Mouse (Mus musculus): ENCODE measurements around the gene Axl.
"Not testable (repeated sequence)": the region's sequence is repeated elsewhere in the genome, so short reads cannot be mapped to it uniquely, and the experiment has no call there.

The Axl gene

DNA sequence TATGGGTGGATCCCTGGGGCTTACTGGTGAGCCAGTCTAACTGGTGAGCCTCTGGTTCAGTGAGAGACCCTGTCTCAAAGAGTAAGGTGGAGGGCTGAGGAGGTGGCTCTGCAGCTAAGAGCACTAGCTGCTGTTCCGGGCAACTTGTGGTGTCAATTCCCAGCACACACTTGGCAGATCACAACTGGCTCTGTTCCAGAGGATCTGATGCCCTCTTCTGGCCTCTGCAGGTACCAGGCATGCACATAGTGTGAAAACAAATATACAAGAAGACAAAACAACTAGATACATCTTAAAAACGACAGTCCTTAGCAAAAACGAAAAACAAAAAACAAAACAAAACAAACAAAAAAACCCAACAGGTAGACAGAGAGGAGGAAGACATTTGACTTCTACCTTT lies 5.2 kb upstream of the Axl start:
- no peak for DNase-seq (ENCODE audit: low spot score)

DNA sequence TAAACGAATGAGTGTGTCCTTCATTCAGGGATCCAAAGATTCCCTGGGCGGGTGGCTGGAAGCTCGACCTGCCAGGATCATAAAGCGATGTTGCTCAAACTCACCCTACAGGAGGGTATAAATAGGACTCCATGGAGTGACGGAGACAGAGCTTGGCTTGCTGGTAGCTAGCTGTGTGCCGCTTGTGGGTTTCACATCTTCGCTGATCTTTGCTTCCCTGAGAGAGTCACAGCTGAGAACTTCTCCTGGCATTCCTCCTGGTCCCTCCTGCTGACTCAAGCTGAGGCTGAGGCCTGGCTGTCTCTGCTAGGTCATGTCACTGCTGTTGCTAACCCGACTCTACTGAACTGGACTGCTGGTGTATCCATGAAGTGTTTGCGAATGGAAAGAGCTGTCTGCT lies 4.5 kb upstream of the Axl start:
- DNase-seq (ENCODE audit: low spot score), result not testable (repeated sequence)

DNA sequence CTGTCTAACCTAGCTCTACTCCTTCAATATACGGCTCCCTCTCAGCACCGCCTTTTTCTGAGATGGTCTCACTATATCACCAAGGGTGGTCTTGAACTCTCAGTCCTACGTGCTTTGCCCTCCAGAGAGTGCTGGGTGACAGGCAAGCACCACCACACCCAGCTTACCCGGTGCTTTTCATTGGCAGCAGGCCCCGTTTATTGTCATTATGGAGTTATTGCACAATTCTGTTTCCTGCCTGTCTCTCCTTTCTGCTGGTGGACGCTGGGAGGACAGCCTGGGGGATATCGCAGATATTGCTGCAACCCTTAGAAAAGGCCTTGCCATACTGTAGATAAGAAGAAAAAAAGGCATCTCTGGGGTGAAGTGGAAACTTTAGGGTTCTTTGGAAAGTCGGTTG lies 2.1 kb upstream of the Axl start:
- no peak for DNase-seq (ENCODE audit: low spot score)

DNA sequence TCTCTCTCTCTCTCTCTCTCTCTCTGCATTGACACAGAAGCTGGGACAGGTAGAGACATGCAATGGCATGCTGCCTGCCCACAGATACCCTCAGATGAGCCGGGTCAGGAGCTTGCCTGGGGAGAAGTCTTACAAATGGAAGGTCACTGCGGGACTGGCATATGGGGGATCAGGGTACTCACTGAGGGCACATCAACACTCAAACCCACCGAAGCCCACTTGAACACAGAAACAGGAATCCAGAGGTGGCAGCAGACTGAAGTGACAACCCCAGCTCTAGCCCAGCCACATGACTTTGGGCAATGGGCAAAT lies 580 bp upstream of the Axl start:
- no peak for DNase-seq (ENCODE audit: low spot score)

DNA sequence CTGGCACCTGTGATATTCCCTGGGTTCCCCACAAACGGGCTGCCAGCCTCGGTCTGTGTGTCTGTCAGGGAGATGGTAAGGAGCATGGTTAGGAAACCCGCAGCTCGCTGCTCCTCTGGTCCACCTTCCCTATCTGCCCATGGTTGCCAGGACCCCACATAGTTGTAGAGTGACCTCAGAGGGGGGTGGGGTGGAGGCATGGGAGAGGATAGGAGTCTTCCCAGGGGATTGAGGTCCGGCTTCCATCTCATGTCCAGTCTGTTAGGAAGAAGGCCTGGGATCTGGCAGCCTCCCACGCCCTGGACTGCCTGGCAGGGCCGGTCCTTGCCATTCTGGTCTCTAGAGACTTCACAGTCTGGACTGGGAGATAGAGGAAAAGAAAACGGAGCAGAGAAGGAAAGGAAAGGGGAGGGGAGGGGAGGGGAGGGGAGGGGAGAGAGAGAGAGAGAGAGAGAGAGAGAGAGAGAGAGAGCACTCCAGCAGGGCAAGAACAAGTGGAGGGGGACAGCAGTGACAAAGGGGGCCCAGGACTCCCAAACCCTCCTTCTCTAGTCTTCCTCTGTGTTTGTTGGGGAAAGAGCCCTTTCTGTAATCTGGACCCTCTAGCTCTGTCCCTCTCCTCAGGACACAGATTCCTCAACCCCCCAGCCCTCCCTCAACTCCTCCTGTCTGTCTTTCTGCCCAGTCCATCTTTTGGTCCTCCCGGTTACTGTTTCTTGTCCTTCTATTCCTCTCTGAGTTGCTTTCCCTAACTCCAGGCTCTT lies 867 bp downstream of the Axl start:
- DNase-seq (ENCODE audit: low spot score), result no peak

DNA sequence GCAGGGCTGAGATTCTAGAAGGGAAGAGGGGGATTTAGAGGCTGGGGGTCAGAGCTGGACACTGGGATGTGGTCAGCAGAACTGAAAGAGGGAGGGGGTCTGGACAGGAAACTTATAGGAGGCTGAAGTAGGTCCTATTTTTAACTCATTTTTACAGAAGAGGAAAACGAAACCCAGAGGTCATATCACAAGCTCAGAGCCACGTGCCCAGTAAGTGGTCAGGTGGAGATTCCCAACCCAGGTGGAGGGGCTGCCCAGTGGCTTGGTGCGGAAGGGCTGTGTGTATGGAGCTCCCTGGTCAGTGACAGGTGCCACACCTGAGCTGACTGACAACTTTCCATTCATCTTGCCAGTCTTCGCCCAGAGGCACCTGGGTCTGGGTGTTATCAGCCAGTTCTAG lies 1.5 kb downstream of the Axl start:
- no peak for DNase-seq (ENCODE audit: low spot score)

DNA sequence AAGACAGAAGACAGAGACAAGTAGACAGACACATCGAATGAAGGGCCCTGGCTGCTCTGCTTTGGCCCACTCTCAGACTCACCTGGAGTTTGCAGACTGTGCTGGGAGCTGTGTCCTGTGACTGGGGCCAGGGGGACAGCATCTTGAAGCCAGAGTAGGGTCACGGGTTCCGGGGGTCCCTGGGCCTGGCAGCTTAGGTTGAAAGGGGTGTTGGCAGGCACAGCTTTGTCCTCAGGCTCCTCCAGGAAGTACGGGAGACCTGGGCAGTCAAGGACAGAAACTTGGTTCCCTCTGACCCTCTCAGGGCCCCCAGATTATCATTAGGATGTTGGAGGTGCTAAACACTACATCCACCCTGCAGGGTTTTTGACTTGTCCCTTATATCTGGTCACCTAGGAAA lies 2.8 kb downstream of the Axl start:
- no peak for DNase-seq (ENCODE audit: low spot score)

DNA sequence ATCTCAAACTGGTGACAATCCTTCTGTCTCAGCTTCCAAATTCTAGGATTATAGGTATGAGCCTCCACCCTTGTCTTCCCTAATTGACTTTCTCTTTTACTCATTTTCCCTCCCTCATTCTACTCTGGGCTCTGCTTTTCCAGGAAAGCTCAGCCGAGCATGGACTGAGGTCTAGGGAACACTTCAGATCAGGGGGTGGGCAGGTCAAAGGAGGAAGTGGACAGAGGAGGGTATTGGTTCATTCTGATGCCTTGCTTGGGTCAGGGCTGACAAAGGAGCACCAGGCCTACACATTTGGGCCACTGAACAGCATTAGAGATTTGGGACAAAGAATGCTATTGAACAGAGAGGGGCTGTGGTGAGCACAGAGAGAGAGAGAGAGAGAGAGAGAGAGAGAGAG lies 3.7 kb downstream of the Axl start:
- DNase-seq (ENCODE audit: low spot score), result no peak

DNA sequence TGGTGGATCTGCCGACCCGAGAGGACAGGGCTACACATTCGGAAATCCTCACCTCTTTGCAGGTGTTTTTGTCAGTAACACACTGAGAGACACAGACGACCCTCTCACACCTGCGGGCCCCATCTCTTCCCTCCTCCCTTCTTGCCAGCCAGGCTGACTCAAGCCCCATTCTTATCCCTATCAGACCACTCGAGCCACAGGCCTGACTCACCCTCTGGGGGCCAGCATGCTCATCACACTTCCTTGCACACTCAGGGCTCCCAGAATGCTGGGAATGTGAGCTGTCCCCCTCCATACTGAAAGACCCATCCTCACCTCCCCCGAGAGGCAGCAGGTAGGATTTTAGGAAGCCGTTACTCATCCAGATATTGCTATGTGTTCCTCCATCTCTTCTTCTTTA lies 4.8 kb downstream of the Axl start:
- no peak for DNase-seq (ENCODE audit: low spot score)

DNA sequence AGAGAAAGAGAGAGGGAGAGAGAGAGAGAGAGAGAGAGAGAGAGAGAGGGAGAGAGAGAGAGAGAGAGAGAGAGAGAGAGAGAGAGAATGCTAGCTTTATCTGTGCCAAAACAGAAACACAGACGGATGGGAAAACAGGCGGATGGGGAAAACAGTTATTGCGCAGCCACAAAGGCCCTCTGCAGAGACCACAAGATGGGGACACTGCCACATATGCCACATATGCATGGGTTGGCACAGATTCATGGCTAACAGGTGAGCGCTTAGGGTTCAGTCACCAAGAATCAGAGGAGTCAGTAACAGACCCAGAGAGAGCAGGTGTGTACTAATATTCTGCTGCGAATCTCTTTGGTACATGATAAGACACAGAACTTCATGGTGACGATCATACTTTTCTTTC lies 5.8 kb downstream of the Axl start:
- no peak for DNase-seq (ENCODE audit: low spot score)

DNA sequence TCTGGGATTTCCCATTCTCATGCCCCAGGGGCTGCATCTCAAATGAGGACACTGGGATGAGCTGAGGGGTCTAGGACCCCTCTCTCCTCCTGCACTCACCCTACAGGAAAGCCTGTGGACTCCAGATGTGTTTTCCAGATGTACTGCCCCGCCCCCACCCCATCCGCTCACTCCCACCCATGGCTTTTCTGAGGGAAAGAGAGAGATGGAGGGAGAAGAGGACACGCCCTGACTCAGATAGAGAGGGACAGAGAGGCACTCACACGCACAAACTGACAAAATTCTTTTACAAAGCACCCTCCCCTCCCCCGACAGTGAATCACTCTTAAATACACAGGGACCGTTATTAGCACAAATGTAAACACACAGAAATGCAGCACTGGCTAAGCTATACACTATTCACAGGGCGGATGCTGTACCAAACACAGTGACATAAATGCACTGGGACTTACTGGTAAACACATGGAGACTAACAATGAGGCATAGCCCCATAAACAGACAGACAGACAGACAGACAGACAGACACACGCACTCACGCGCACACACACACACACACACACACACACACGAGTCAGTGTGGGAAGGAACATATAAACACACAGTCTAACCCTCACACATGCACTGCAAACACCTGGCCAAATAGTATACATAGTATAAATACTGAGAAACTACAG lies 6.4 kb downstream of the Axl start:
- DNase-seq (ENCODE audit: low spot score), result no peak

DNA sequence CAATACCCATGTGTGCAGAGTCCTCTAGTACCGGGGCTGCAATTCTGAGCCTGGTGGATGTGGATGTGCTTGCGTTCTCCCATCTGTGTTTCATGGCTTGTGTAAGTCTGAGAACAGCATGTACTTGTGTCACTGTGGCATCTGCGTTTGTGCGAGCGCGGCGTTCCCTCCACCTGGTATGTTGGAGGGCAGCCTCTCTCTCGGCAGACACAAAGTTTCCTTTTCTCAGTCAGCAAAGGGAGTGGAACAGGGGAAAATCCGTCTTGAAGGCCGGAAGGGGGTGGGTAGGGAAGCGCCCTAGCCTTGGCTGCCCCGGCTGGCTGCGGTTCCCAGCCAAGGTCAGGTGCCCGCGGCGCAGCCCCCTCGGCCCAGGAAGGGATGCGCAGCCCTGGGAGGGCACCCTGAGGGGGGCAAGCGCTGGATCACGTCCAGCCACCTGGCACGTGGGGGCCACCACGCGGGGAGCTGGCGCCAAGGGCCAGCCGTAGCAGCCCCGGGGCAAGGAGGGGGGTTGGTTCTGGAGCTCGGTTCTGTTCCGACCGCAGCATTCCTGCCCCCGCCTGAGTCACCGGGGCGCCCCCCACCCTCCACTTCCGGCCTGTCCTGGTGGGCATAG lies 7.1 kb downstream of the Axl start:
- peak; percentile 86 for DNase-seq (ENCODE audit: low spot score)

DNA sequence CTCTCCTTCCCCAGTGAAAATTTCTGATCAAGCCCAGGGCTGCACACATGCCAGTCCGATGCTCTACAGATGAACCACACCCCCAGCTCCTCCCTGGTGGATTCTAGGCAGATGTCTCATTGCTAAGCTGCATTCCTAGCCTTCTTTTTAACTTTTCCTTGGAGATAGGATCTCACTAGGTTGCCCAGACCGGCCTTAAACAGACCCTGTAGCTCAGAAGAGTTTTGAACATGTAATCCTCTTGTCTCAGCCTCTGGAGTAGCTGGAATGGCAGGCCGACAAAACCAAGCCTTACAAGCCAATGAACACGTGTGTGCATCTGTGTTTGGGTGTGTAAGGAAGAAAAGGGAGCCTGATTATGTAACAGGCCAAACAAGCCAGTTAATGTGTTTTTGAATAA lies 7.8 kb downstream of the Axl start:
- DNase-seq (ENCODE audit: low spot score), result no peak

DNA sequence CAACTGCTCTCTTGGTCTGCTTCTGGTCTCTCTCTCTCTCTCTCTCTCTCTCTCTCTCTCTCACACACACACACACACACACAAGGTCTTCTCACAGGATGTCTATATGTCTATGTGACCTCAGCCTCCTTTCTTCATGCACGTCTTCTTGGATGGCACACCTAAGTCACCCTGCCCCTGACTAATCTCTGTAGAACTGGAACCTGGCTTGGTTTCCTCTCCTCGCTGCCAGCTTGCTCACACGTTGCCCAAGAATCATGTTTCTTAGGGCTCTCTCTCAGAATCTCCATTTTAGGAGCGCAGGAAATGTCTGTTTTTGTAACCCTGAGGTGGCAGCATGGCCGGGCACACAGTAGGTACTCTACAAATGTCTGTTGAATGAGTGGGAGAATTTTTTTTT lies 8.5 kb downstream of the Axl start:
- DNase-seq (ENCODE audit: low spot score), result no peak

DNA sequence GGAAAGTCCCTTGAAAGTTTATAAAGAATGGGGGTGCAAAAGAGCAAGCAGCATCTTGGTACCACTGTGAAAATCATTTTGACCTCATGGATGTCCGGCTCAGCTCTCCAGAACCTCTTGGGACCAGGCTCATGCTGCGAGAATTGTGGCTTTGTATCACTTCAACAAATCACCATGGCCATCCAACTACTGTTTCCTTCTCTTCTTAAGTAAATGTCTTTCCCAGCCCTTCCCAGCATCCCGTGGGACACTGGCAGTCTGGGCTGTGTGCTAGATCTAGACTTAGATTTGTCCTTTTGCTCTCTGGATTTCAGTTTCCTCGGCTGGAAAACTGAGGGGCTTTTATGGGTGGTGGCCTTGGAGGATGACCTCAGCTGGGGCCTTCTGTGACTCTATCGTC lies 20.3 kb downstream of the Axl start:
- no peak for DNase-seq (ENCODE audit: low spot score)

DNA sequence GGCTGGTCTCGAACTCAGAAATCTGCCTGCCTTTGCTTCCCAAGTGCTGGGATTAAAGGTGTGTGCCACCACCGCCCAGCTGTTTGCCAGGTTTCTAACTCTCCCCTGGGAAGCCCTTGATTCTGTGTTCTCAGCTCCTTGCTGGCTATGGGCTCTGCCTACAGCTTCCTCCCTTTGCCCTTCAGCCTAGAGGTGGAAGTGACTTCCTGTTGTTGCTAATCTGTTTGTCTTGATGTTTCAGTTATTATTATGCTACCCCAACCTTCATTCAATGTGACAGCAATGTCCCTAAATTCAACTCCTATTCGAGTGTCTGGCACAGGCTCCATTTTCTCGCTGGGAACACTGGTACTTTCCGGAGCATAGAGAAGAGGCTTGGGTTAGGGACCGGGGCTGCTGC lies 22.4 kb downstream of the Axl start:
- DNase-seq (ENCODE audit: low spot score), result no peak

DNA sequence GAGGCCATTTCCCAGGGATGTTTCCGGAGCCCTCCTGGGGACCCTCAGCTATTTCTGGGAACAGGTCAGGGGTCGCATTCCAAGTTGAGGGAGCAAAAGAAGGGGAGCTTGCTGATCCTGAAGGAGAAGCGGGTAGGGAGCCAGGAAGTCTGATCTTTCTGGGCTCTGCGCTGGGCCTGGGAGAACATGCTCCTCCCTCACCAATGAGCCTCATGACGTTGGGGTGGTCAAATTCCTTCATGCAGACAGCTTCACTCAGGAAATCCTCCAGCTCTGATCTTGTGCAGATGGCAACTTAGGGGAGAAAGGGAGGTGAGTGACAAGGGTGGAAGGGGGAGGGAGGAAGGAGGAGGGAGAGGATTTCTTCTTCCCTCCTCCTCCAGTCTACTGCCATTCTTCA lies 24.3 kb downstream of the Axl start:
- no peak for DNase-seq (ENCODE audit: low spot score)

DNA sequence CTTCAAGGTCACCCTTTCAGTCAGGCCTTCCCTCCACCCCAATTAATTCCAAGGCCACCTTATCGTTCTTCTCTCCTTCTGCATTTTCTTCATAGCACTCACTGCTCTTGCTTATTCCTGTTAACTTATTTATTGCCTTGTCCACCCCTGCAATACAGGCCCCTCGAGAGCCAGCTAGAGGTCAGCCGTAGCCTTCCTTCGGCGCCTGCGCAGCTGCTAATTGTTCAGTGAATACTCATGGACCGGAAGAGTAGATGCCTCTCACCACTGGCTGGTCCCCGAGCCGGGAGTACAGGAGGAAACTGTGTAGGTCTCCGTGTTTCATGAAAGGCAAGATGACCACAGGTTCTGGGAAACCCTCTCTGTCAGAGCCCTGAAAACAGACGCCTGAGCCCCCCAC lies 24.8 kb downstream of the Axl start:
- peak; percentile 52 for DNase-seq (ENCODE audit: low spot score)

DNA sequence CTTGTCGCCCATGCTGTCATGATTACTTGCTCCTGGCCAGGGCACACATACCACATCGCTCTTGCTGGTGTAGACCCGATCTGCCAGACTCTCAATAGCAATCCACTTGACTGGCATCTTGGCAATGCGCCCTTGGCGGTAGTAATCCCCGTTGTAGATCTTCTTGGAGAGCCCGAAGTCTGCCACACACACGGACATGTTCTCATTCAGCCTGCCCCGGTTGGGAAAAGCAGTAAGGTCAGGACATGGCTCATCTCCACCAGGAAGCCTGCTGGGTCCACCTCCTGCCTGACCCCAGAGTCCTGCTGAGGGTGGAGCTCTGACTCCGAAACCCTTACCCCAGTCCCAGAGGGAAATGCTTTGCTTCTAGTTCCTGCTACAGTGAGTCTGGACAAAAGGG lies 27.2 kb downstream of the Axl start:
- no peak for DNase-seq (ENCODE audit: low spot score)

DNA sequence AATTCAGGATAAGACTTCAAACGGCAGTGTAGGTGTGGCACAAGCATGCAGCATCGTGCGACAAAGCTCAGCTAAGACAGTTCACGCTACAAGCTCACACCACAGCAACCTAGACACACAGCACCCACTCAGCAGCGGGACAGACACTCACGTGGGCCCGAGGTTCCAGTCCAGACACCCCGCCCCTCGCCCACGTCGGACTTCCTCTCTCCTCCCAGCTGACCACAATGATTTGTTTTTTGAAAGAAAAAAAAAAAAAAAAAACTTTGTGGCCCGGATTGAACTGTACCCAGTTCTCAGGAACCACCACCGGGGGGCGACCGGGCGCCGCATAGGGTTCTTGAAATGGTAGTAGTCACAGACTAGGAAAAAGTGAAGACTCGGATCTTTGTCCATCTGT lies 32.5 kb downstream of the Axl start:
- DNase-seq (ENCODE audit: low spot score), result peak; percentile 87

DNA sequence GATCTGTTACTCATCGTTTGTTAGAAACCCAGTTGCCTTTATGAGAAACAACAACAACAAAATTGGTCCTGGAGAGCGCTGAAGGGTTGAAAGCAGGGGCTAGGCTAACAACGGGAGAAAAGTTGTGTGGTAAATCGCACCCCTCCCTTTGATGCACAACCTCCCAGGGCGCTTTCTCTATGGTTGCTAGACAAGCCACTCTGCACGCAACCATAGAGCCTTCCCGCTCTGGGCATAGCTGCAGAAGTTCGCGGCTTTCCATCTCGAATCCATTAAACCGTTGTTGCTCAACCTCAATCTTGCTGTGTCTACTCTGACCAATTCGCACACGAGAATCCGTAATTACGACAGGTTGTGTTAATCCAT lies 33.1 kb downstream of the Axl start:
- peak; percentile 40 for DNase-seq (ENCODE audit: low spot score)

DNA sequence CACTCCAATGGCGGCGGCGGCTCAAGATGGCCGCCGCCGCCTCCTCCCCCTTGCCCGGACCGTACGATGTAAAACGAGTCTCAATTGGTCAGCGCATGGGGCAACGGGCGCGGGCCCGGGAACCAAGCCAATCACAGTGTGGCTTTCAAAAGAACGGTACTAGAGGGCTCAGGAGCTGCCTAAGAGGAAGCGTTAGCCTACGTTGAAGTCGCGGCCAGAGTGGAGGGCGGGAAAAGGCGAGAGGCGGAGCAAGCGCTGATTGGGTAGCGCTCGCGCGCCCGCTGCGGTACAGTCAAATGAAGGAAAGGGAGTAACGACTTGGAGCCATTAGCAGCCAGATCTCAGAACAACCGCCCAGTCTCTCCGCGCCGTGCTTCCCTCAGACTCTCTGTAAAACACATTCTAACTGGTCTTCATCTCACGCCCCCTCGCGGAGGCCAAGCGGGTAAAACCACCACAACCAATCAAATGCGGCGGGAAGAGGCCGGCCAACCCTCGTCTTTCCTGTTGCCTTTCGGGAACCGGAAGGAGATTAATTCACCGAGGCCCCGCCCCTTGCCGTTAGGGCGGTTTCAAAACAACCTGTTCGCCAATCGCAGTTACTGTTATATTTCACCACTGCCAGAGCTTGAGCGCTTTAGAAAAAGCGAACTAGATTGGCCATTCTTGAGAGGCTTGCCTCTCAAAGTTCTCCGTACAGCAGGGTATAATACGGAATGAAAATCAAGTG lies 33.6 kb downstream of the Axl start, which contains the start of gene Hnrnpul1:
TSS of gene Hnrnpul1 (minus strand) at position 20 of the 730 bp plus-strand sequence.
- peak; percentile 97 for DNase-seq (ENCODE audit: low spot score)

DNA sequence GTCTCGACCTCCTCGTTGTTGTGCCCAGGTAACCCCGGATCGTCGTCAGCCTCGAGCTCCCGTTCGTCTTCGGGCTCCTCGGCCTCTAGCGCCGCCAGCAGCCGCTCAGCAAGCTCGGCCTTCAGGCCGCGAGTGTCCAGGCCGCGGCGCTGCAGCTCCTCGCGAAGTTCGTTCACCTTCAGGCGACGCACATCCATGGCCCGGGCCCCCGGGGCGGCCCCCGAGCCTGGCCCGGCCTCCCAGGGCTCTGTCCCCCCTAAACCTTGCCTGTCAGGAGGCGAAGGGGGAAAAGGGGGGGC lies 34.1 kb downstream of the Axl start:
- DNase-seq (ENCODE audit: low spot score), result no peak

Data from ovary, adult 18-20 months (tissue).